Mouse (Mus musculus): ENCODE results near the gene Acot7.
"Not testable (repeated sequence)": the region's sequence is repeated elsewhere in the genome, so short reads cannot be mapped to it uniquely, and the experiment has no call there.

Acot7 gene

GRCm38 (mm10) chr4:152212531-152212930 lies 34.6 kb downstream of the Acot7 start:
- DNase-seq = peak; percentile 64 to 69

DNA sequence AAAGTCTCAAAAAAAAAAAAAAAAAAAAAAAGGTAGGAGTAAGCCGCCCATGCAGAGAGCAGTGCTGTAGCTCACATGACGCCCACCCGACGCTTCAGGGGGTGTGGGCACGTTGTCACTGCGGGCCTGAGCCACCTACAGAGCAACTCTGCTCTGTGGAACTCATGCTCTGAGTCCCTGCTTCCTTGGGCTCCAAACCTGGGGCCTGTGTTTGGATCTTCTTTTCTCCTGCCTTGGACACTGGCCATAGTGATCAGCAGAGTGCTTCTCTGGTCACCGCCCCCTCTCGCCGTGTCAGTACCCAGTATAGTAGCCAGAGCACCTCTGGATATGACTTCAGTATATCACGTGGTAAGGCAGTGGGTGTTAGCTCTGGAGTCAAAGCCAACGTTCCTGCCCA lies 35.0 kb downstream of the Acot7 start:
- no peak for DNase-seq

DNA sequence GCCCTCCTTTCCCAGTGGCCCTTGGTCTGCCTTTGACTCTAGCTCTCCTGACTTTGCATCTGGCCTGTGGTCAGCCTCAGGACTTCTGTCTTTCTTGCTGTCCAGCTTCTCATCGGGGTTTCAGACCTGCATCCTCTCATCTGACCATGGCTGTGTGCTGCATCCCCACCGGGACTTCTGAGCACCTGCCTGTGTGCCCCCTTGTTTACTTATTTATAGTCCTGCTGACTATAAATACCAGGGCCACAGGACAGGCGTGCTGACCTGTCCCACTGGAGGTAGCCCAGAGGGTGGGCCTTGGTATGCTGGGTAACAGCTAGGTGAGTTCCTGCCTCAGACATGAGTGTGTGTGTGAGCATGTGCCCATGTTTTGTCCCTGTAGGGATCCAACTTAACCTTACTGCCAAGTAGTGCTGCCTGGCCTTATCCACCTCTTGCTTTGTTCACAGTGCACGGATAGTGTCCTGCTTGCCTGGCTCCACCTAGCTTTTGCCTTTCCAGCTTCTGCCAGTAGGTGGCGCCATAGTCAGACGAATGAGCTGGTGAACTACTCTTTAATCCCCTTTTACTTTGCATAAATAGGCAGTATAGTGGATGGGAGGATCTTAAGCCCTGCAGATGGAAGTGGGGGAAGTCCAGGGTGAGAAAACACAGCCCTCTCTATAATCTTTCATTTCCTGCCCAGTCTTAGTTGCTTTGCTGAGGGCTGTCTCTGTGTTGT lies 36.0 kb downstream of the Acot7 start:
- DNase-seq = peak; percentile 94 to 98

GRCm38 (mm10) chr4:152214871-152215415 lies 37.0 kb downstream of the Acot7 start:
- DNase-seq = no peak

GRCm38 (mm10) chr4:152219591-152219990 lies 41.7 kb downstream of the Acot7 start:
- no peak for DNase-seq

DNA sequence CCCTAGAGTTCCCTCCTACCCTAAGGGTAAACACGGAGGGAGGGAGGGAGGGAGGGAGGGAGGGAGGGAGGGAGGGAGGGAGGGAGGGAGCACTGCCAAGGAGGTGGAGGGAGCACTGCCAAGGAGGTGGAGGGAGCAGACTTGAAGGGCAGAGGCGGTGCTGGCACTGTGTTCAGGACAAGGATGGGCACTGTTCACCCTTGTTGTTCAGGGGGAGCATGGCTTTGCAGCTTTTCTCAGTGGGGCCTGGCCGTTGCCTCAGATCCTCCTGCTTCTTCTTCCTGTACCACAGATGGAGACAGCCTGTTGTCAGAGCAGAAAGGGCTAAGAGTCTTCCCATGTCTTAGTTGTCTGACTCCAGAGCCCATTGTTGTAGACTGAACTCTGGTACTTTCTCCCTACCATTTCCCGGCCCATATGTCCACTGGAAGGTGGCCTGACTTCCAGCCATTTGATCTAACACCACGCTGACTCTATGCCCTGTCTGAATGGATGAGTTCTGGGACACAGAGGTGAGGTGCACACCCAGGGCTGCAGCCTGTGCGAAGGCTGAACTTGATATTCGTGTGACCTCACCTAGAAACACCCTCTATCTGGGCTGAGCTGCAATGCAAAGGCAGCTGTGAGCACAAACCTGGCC lies 43.0 kb downstream of the Acot7 start:
- DNase-seq = peak; percentile 47 to 65

DNA sequence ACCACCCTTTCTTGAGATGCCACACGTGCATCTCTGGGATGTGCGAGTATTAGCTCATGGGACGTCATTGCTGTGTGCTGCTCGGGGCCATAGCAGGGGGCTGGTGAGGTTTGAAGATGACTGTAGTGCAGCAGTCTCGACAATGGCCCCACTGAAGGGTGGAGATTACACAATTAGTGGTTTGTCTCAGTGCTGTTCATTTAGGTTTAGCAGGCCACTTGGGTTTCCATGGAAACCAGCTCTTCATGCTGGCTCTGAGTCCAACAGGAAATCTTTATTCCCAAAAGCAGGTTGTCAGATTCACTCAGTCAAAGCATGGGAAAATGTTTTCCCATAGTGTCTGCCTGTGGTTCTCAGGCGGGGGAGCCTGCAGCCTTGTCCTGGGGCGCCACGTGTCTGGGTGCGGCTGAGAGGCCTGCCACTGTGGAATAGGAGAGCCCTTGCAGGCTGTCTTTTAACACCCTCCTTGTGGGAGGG lies 43.5 kb downstream of the Acot7 start:
- no peak for DNase-seq

DNA sequence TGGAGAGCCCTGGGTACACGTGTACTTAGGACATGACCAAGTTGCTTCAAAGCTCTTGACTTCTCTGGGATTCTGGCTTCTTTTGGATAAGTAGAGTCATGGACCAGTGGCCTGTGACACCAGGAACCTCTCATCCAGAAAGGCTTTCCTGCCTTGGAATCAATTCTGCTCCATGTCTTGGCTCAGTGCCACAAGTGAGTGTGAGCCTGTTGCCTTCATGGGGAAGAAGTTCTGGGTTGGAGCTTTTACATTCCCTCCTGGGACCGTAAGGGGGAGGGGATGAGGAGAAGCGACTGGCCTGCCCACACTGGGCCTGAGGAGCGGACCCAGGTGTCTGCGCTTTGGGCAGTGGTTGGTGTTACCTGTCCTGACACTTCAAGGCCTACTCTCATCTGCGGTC lies 44.2 kb downstream of the Acot7 start:
- peak in 1 of 2 experiments; percentile 42 for DNase-seq

- no peak for DNase-seq
Observed at GRCm38 (mm10) chr4:152222513-152222912, 44.6 kb downstream of the Acot7 start.

DNA sequence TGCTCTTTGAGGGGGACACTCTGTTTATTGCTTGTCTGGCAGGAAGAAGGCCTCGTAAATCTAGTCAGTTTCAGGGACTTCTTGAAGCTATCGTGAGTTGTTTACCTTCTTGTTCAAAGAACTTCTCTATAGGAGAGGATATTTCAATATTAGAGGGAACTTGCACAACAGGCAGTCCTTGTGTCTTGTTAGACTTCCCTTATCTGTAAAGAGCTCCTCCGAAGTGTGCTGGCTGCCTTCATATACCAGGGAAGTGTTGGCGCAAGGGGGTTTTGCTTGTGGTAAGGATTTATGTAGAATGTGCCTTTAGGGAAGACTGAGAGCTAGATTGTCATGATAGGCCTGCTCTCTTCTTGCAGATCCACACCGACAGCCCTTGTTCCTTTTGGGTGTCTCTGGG lies 46.2 kb downstream of the Acot7 start:
- no peak for DNase-seq

DNA sequence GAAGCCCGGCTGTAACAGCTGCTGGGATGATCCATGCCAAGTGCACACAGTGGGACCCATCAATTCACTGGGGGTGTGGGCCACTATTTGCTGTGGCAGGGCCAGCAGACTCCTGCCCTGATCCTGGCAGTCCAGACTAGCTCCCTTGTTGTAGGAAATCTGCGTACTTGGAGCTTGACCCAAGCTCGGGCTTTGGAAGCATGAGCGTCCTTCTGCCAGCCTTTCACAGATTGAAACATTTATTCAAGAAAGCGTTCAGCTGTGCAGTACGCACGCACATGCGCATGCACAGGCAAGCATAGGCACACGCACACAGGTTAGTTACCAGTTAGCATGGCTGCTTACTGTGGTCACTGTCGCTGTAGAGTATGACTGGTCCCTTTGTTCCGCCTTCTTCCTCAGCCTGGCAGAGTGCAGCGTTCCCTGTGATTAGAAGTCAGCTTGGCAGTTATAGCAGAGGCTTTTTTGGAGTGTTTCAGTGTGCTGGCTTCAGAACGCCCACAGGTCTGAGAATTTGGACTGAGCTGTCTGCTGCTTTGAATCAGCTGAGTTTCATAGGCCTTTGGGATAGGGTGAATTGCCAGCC lies 49.1 kb downstream of the Acot7 start:
- peak in 1 of 2 experiments; percentile 49 for DNase-seq

- no peak for DNase-seq
Observed at GRCm38 (mm10) chr4:152227749-152228527, 50.0 kb downstream of the Acot7 start.

DNA sequence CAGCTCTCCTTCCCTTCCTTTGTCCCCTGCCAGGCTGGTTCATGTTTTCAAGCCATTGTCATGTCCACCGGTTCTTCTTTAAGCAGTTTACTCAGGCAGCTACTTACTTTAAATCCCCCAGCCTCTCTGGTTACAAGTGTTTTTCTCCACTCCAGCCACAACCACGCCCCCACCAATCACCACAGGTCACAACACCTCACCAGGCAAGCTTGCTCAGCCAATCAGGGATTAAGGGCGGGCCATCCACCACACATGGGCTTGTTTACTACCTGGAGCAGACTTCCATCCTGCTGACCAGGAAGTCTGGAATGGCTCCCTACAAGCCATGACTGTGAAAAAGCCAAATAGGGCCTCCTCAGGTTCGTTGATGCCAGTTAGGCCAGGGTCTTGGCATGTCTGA lies 52.4 kb downstream of the Acot7 start:
- not testable (repeated sequence) for DNase-seq

DNA sequence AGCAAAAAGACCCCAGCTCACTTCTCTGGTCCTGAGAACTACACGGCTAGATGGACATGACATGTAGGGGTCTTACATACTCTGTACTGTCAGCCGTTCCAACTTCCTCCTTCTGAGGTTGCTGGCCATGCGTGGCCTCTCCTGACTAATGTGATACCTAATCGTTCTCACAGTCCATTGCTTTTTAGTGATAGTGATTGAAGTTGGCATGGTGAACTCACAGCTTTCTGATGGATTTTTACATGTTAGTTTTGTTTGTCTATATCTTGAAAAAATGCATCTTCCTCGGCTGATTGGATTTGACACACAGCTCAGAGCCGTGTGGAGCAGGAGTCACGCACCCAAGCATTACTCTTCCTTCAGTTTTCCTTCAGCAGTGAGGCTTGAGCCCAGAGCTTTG lies 53.4 kb downstream of the Acot7 start:
- no peak for DNase-seq

DNA sequence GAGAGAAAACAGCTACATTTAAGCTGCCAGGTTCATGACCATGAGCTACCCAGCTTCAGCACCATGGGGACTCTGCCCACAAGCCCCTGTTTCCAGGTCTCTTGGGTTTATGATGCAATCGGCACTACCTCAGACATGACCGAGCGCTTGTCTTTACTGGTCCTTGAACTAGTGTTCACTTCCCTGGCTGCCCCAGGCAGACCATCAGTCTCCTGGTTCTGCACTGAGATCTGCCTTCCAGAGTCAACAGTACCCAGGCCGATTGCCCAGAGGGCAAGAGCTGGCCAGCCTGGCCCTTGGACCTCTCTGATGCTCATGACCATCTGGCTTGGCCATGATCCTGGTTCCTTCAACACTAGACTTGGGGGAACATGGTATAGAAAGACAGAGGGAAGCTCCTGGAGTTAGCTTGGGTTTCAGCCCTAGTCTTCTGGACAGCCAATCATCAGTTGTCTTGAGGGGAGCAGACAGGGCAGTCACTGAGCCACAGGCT lies 54.5 kb downstream of the Acot7 start:
- peak; percentile 52 to 58 for DNase-seq

DNA sequence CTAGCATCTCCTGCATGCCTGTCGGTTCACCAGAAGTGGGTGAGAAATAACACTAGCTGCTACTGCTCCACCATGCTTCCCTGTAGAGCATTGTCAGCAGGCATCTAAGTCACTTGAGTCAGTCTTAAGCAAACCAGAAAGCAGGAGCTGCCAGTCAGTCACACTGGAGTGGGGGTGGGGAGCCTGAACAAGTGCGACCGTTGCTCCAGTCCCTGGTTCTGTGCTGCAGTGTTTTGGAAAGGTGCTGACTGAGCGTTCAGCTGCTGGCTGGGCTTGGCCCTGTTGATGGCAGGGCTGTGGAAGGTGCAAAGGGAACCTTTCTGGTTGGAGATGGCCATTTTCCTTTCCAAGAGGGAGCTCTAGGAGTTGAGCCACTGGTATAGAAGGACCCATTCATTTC lies 62.0 kb downstream of the Acot7 start:
- DNase-seq = no peak

DNA sequence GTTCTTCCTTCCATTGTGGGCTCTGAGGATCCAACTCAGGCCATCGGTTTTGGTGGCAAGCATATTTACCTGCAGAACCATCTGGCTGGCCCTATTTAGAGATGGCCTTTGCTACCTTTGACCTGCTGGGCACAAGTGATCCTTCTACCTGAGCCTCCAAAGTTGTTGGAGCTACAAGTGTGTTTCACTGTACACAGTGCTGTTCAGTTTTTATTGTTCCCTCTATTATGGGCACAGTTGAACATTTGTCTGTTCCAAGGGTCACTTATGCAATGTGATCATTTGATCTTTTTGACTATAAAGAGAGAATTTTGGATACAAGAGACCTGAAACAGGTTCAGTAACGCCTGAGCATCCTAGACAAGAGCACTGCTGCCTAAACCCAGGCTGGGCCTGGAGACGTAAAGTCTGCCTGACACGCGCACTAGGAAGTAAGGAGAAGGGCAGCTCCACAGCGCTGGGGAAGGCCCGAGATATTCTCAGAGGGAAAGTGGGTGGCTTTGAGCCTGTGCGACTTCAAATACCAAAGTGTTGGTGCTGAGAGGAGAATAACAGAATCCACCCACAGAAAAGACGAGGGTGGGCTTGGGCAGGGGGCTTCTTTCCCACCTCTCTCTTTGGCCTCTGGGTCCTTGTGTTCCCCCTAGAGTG lies 65.4 kb downstream of the Acot7 start:
- DNase-seq = no peak

GRCm38 (mm10) chr4:152243969-152244368 lies 66.0 kb downstream of the Acot7 start:
- peak; percentile 61 to 72 for DNase-seq

GRCm38 (mm10) chr4:152244545-152245522 lies 66.9 kb downstream of the Acot7 start:
- DNase-seq = no peak

- DNase-seq = no peak
Observed at GRCm38 (mm10) chr4:152246011-152246410, 68.1 kb downstream of the Acot7 start.

DNA sequence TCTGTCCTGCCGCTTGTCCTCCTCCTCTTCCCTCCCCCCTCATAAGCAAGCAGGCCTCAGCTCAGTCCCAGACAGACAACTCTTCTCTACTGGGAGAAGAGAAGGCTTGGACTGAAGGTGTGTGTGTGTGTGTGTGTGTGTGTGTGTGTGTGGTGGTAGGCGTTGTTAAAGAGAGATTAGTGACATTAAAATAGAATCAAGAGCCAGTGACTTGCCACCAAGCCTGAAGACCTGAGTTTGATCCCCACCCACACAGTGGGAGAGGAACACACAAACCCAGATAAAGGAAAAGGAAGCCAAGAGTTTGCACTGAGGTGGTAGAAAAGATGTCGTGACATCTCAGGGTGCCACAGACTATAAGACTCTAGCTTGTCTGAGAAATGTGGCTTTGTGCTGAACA lies 69.3 kb downstream of the Acot7 start:
- DNase-seq = no peak

All from cerebellum, postnatal 36 days (tissue).